Mouse (Mus musculus) liver, postnatal 0 days (tissue): ENCODE measurements around the gene Pde4d.

ENCODE experiments used
- CTCF ChIP-seq: sonication (generic); IDR thresholded peaks from 2 replicates; pipeline ENCODE4 v1.5.1; 2016; ENCODE audit warnings: antibody characterized with exemption, low read depth
- EP300 ChIP-seq: IDR thresholded peaks from 2 replicates; pipeline ENCODE4 v1.6.1; 2016; ENCODE audit warnings: antibody characterized with exemption, low read depth, mild to moderate bottlenecking

DNA sequence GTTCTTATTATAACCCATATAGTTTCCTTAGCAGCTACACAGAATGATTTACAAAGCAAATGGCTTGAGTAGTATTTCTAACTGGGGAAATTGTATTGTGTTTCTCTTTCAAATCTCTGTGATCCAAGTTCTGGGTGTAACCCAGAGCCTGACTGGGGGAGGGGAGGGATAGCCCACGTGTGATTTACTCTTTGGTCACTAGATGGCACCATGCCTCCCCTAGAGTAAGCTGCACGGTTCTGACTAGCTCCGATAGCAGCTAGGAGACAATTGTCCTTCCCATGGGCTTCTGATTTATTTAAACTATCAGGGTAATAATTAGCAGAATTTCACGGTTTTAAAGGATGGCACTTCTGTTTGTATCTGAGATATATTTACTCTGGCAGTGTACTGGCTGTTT, 893.8 kb downstream of the Pde4d start:
- TF ChIP-seq CTCF (peak; percentile 88), EP300 (no peak)
